Mouse (Mus musculus) forebrain, embryonic 13.5 days (tissue): ENCODE results near the gene Fbp1. TPM values are rescaled to one million over a fixed set of nuclear protein-coding genes. Genes with fewer than 3 reads are reported as not detected.

Source experiments
- polyA plus RNA-seq: library from polyadenylated mRNA; unstranded; fragments of >200 nt; fragmentation: Nextera tagmentation; extraction: Ambion mirVana; gene quantifications from 2 replicates; pipeline ENCODE4 v1.2.1, GENCODE M21; 2015

Gene Fbp1
- polyA plus RNA-seq, 1 experiment from 2014 or later, result not detected

Other genes starting within 250 kb of the Fbp1 start
- 32.5 and 37.1 TPM in 2 replicates for gene Platr25, start 127.6 kb downstream of the Fbp1 start, polyA plus RNA-seq
- 11.0 and 12.4 TPM in 2 replicates for gene Gm5141, start 102.5 kb downstream of the Fbp1 start, polyA plus RNA-seq
- gene Fbp2, start 29.9 kb downstream of the Fbp1 start, polyA plus RNA-seq, result not detected in 2 replicates
- 23.9 and 29.9 TPM in 2 replicates for gene 2010111I01Rik, start 76.6 kb upstream of the Fbp1 start, polyA plus RNA-seq